In the genomic region with DNA sequence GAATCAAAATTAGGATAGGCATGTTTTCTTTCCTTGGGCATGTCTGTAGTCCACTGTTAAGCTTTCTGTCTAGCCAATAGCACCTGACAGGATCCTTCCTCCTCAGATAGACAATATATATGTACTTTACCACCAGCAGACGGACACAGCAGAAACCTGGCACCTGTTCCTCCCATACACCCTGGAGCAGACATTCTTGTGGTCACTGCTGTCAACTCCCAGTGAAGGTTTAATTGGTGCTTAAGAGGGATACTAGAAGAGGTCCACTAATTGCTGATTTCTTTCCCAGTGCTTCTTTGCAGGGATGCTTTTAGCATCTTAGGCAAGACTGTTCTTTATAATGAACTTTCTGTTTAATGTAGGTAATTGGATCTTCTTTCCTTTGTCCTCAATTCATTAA, we compare ENCODE assay signal across 24 mouse cellular contexts.
"Had no signal": no experiment of that assay in that cellular context is flagged by ENCODE, and none has a peak within 500 bp of the region (broad histone marks: within the 10 kb centered on the region; RNA-seq: fewer than 3 reads in every experiment).

No protein-coding gene starts in this region.

- H3K4me3 ChIP-seq: heart, adult 2 months; heart, embryonic 13.5 days; heart, embryonic 15.5 days; hindbrain, embryonic 13.5 days; hindbrain, embryonic 15.5 days; kidney, embryonic 15.5 days; left cerebral cortex, adult 2 months; limb, embryonic 10.5 days; limb, embryonic 12.5 days had no signal

- DNase-seq: gastrocnemius, postnatal 14 days; gastrocnemius, postnatal 36 days; heart, adult 2 months; heart, postnatal 14 days; heart, postnatal 36 days; kidney, adult 18-20 months; kidney, adult 8-10 months; kidney, postnatal 14 days; kidney, postnatal 36 days; layer of hippocampus, adult 9-11 months; liver had no signal

- H3K36me3 ChIP-seq: heart, embryonic 13.5 days; heart, embryonic 15.5 days; hindbrain, embryonic 13.5 days; hindbrain, embryonic 15.5 days; kidney, embryonic 15.5 days; limb, embryonic 10.5 days; limb, embryonic 12.5 days had no signal

- ATAC-seq: hindbrain, postnatal 0 days; intestine, embryonic 16.5 days had no signal

- H3K9me3 ChIP-seq: heart, embryonic 13.5 days; heart, embryonic 15.5 days; hindbrain, embryonic 13.5 days; hindbrain, embryonic 15.5 days; kidney, embryonic 15.5 days; limb, embryonic 10.5 days; limb, embryonic 12.5 days had no signal

- H3K27ac ChIP-seq: heart, adult 2 months; heart, embryonic 13.5 days; heart, embryonic 15.5 days; hindbrain, embryonic 13.5 days; hindbrain, embryonic 15.5 days; hindbrain, postnatal 0 days; kidney, embryonic 15.5 days; kidney, postnatal 0 days; left cerebral cortex, adult 2 months; limb, embryonic 10.5 days; limb, embryonic 12.5 days had no signal

- H3K4me1 ChIP-seq: heart, embryonic 13.5 days; heart, embryonic 15.5 days; hindbrain, embryonic 13.5 days; hindbrain, embryonic 15.5 days; kidney, embryonic 15.5 days had no signal

- H3K4me2 ChIP-seq: heart, embryonic 11.5 days; heart, embryonic 13.5 days; heart, embryonic 15.5 days; hindbrain, embryonic 13.5 days; hindbrain, embryonic 15.5 days; kidney, embryonic 15.5 days; limb, embryonic 12.5 days; liver, embryonic 11.5 days had no signal

- H3K27me3 ChIP-seq: heart, embryonic 13.5 days; hindbrain, embryonic 13.5 days; hindbrain, embryonic 15.5 days; kidney, embryonic 15.5 days; limb, embryonic 12.5 days had no signal

- H3K9ac ChIP-seq: heart, embryonic 13.5 days; heart, embryonic 15.5 days; hindbrain, embryonic 13.5 days; hindbrain, embryonic 15.5 days; kidney, embryonic 15.5 days; limb, embryonic 12.5 days had no signal
